Mouse (Mus musculus) midbrain, embryonic 16.5 days (tissue): ENCODE measurements around the gene 4930402F06Rik. TPM values are rescaled to one million over a fixed set of nuclear protein-coding genes. Genes with fewer than 3 reads are reported as not detected.

Experiments
- ATAC-seq: fragments of 200-750 bp; cut with Nextera tagmentation; 2 replicates; pipeline ENCODE4 v1.8.0; 2017; ENCODE audit warnings: moderate TSS enrichment
- H3K27ac ChIP-seq: fragments of 300-500 bp; sonication (generic); 2 replicates; pipeline ENCODE4 v1.5.1; 2014; ENCODE audit warnings: mild to moderate bottlenecking, low read length, mixed read lengths
- H3K27me3 ChIP-seq: fragments of 300-500 bp; sonication (generic); 2 replicates; pipeline ENCODE4 v1.6.1; 2014; ENCODE audit warnings: low read depth, low read length, mixed read lengths; ENCODE audit not compliant: control insufficient read depth, insufficient read depth
- H3K36me3 ChIP-seq: fragments of 300-500 bp; sonication (generic); 2 replicates; pipeline ENCODE4 v1.6.1; 2014; ENCODE audit warnings: mild to moderate bottlenecking, low read length, moderate library complexity, mixed read lengths; ENCODE audit not compliant: control insufficient read depth, insufficient read depth
- H3K4me1 ChIP-seq: fragments of 300-500 bp; sonication (generic); 2 replicates; pipeline ENCODE4 v1.6.1; 2014; ENCODE audit warnings: mild to moderate bottlenecking, low read length, mixed read lengths; ENCODE audit not compliant: control insufficient read depth, insufficient read depth
- H3K4me2 ChIP-seq: fragments of 300-500 bp; sonication (generic); 2 replicates; pipeline ENCODE4 v1.6.1; 2014; ENCODE audit warnings: mild to moderate bottlenecking, low read length, mixed read lengths
- H3K4me3 ChIP-seq: fragments of 300-500 bp; sonication (generic); 2 replicates; pipeline ENCODE4 v1.5.1; 2014; ENCODE audit warnings: low read depth, mild to moderate bottlenecking, low read length, moderate library complexity, mixed read lengths
- H3K9ac ChIP-seq: fragments of 300-500 bp; sonication (generic); 2 replicates; pipeline ENCODE4 v1.6.1; 2014; ENCODE audit warnings: low read depth, low read length, mixed read lengths
- H3K9me3 ChIP-seq: fragments of 300-500 bp; sonication (generic); replicated peaks from 2 replicates; pipeline ENCODE4 v1.6.1; 2014; ENCODE audit warnings: mild to moderate bottlenecking, low read length, mixed read lengths; ENCODE audit not compliant: control insufficient read depth, poor library complexity, severe bottlenecking
- WGBS: fragments of 180-500 bp; shearing (Covaris S2); extraction: QIAGEN DNeasy Blood & Tissue Kit; methylation state at CpG from one replicate; pipeline ENCODE4 v1.1.7; 2014; 5-methylcytosine and 5-hydroxymethylcytosine counted together
- polyA plus RNA-seq: library from polyadenylated mRNA; unstranded; fragments of >200 nt; fragmentation: Nextera tagmentation; extraction: Ambion mirVana; gene quantifications from 2 replicates; pipeline ENCODE4 v1.2.1, GENCODE M21; 2015

The 4930402F06Rik gene
- polyA plus RNA-seq, 1 experiment from 2014 or later: not detected

DNA sequence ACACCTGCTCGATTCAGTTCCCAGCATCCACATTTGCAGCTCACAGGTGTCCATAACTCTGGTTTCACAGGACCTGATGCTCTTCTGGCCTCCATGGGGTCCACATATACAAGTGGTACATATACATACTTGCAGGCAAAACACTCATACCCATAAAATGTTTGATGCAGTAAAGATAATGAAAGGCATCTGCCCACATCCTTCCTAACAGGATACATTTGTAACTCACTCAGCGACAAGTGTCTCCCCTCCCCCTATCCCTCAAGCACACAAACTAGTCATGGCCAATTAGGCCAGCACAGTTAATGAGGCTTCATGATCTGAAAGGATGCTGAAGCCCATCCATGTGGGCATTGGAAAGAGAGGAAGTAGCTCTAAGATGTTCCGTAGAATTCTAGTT is 25.4 kb upstream of the 4930402F06Rik start:
- Histone ChIP-seq H3K4me2 (no peak overlapping the region), H3K27me3 (no peaks in the 10 kb centered on the region), H3K36me3 (no peaks in the 10 kb centered on the region), H3K27ac (no peak overlapping the region), H3K4me3 (no peak overlapping the region), H3K9ac (no peak overlapping the region), H3K9me3 (0 out of 2 replicates have a peak, but pooled peaks cover 3% of the 10 kb centered on the region), H3K4me1 (no peaks in the 10 kb centered on the region)
- WGBS: 98% methylated on average over 3 of the region's 3 CpGs
- no peak for ATAC-seq

DNA sequence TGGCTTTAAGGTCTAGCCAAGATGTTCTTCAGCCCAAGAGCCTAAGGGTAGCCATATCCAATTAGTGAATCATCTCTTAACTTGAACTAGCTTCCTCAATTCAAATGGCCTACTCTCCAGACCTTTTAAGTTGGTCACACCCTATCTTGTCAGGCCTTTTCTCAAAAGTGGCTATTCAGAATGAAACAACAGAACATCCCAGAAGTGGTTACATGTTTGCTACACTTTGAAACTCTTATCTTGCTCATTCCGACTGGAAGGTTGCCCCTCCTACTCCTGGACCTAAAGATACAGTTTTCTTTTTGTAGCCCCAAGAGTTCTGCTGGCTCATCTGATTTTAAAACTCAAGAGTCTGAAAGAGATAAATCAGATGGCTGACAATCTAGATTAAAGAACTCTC is 23.7 kb upstream of the 4930402F06Rik start:
- Histone ChIP-seq H3K27ac (no peak overlapping the region), H3K9me3 (0 out of 2 replicates have a peak, but pooled peaks cover 3% of the 10 kb centered on the region), H3K4me1 (no peaks in the 10 kb centered on the region), H3K36me3 (no peaks in the 10 kb centered on the region), H3K27me3 (no peaks in the 10 kb centered on the region), H3K4me2 (no peak overlapping the region), H3K4me3 (no peak overlapping the region), H3K9ac (no peak overlapping the region)
- 82% methylated on average over 1 of the region's 1 CpGs for WGBS
- no peak for ATAC-seq

DNA sequence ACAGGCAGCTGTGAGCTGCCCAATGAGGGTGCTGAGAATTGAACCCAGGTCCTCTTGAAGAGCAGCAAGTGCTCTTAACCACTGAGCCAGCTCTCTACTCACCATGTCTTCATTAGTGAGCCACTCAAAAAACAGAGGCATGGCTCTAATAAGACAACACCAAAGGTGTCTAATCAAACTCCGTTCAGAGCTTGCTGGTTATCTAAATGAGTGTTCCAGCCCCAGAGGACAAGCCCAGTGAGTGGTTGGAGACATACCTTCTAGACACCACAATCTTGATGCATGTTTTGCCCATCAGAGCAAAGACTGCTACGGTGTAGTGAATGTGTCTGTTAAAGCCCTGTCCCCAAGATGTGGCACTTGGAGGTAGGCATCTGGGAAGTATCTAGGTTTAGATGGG is 22.7 kb upstream of the 4930402F06Rik start:
- H3K27ac ChIP-seq: no peak overlapping the region
- H3K36me3 ChIP-seq: no peaks in the 10 kb centered on the region
- no peak overlapping the region for H3K4me2 ChIP-seq
- WGBS: 97% methylated on average over 2 of the region's 2 CpGs
- no peak overlapping the region for H3K9ac ChIP-seq
- H3K27me3 ChIP-seq: no peaks in the 10 kb centered on the region
- H3K4me3 ChIP-seq: no peak overlapping the region
- no peaks in the 10 kb centered on the region for H3K4me1 ChIP-seq
- H3K9me3 ChIP-seq: 0 out of 2 replicates have a peak, but pooled peaks cover 3% of the 10 kb centered on the region
- no peak for ATAC-seq

DNA sequence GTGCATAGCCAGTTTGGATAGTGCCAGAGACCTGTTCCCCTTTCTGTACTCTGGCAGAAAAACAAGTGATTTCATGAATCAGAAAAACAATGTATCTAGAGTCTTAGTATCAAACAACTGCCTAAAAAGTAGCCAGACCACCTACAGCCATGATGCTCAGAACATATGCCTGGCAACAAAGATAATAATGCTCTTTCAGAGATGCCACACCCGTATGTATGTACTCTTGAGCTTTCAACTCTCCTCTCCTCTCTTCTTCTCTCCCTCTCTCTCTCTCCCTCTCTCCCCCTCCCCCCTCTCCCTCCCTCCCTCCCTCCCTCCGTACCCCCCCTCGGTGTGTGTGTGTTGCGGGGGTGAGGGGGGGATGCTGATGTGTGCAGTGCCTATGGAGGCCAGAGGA is 22.3 kb upstream of the 4930402F06Rik start:
- H3K4me1 ChIP-seq: no peaks in the 10 kb centered on the region
- no peaks in the 10 kb centered on the region for H3K36me3 ChIP-seq
- no peak overlapping the region for H3K4me2 ChIP-seq
- 0 out of 2 replicates have a peak, but pooled peaks cover 3% of the 10 kb centered on the region for H3K9me3 ChIP-seq
- WGBS: 80% methylated on average over 4 of the region's 4 CpGs
- H3K27ac ChIP-seq: no peak overlapping the region
- no peaks in the 10 kb centered on the region for H3K27me3 ChIP-seq
- no peak overlapping the region for H3K9ac ChIP-seq
- no peak overlapping the region for H3K4me3 ChIP-seq
- ATAC-seq: no peak

DNA sequence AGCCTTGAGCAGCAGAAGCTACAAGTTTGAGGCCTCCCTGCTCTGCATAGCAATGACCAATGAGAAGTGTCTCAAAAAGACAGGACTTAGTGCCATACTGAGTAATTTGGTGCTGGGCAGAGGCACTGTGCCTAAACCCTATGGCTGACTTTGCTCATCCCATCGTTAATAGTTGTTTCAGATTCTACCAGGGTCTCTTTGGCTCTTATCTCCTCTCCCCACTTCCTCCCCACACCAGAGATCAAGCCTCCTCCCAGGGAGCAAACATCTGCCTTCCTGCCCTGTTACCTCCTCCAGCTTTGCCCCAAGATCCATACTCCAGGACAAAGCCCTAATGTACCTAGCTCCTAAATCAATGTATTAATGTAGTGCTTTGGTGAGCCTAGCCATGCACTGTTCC is 20.3 kb upstream of the 4930402F06Rik start:
- Histone ChIP-seq H3K4me1 (no peaks in the 10 kb centered on the region), H3K27me3 (no peaks in the 10 kb centered on the region), H3K4me3 (no peak overlapping the region), H3K4me2 (no peak overlapping the region), H3K27ac (no peak overlapping the region), H3K9ac (no peak overlapping the region), H3K9me3 (0 out of 2 replicates have a peak, but pooled peaks cover 3% of the 10 kb centered on the region), H3K36me3 (no peaks in the 10 kb centered on the region)
- ATAC-seq: no peak
- WGBS: 78% methylated on average over 1 of the region's 1 CpGs

DNA sequence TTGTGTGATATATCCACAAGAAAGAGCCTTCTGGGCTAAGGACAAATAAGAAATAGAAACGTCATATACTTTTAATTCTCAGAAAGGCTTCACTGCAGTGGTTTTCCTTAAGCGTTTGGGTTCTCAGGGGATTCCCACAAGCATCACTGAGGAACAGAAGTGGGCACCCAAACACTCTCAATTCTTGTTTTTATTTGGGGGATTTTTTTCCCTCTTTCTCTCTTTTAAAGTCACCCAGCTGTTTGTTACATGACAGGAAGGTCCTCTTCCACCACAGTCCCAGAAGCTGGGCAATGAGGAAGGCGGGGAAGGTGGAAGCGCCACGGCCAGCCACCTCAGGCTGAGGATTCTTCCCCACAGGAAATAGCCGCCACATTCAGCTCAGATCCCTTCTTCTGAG is 19.5 kb upstream of the 4930402F06Rik start:
- no peak overlapping the region for H3K9ac ChIP-seq
- no peak overlapping the region for H3K27ac ChIP-seq
- no peak overlapping the region for H3K4me2 ChIP-seq
- H3K36me3 ChIP-seq: no peaks in the 10 kb centered on the region
- H3K4me1 ChIP-seq: no peaks in the 10 kb centered on the region
- H3K9me3 ChIP-seq: 0 out of 2 replicates have a peak, but pooled peaks cover 3% of the 10 kb centered on the region
- ATAC-seq: no peak
- no peak overlapping the region for H3K4me3 ChIP-seq
- 90% methylated on average over 6 of the region's 6 CpGs for WGBS
- H3K27me3 ChIP-seq: no peaks in the 10 kb centered on the region

DNA sequence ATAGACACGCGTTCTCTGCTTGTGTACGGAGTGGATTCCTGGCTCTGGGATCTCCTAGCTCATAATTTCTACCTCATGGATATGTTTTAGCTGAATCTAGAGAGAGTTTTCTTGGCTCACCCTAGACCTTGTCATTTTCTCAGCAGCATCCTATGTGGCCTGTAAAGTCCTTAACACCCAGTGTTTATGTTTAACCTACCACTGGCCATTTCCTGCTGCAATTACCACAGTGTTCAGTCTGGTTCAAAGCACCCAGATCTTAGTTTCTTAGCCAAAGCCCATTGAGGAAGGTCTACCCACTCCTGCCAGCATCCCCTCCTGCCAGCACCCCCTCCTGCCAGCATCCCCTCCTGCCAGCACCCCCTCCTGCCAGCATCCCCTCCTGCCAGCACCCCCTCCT is 15.8 kb upstream of the 4930402F06Rik start:
- Histone ChIP-seq H3K36me3 (no peaks in the 10 kb centered on the region), H3K27ac (no peak overlapping the region), H3K4me2 (no peak overlapping the region), H3K4me1 (no peaks in the 10 kb centered on the region), H3K9ac (no peak overlapping the region), H3K9me3 (no peaks in the 10 kb centered on the region), H3K4me3 (no peak overlapping the region), H3K27me3 (no peaks in the 10 kb centered on the region)
- no peak for ATAC-seq
- WGBS: 92% methylated on average over 3 of the region's 3 CpGs

DNA sequence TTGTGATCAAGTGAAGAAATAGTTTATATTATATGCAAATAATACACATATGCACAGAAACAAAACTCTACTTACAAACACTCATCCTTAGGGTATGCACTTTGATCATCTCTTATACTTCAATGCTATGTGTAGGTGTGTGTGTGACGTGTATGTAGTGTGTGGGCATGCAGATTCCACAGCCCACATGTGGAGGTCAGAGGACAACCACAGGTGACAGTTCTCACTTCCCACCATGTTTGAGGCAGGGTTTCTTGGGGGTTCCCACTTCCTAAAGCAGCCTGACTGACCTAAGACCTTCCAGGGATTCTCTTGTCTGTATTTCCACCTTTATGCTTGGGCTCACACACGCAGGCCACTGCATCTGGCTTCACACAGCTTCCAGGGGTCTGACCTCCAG is 15.3 kb upstream of the 4930402F06Rik start:
- 86% methylated on average over 2 of the region's 2 CpGs for WGBS

DNA sequence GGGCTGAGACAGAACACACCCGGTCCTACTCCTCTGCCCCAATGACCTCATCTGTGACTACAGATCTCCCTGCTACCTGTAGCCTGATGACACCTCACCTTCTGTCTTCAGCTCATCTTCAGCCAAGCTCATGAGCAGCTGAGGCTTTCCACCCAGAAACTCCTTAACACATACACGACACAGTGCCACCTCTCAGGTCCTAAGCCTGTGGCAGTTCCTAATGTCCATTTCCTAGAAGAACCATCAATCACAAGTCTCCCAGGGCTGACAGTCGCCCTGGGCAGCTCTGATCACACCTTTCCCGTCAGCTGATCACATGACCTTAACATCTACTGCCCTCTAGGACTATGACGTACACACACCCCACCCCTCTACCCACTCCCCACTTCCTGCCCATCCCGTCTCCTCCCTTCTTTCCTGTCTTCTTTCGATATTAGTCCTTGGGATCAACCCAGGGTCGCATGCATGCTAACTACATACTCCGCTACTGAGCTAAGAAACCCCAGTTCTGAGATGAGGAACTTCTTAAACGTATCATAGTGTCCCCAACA is 14.7 kb upstream of the 4930402F06Rik start:
- Histone ChIP-seq H3K36me3 (no peaks in the 10 kb centered on the region), H3K9ac (no peak overlapping the region), H3K4me1 (no peaks in the 10 kb centered on the region), H3K27ac (no peak overlapping the region), H3K9me3 (no peaks in the 10 kb centered on the region), H3K27me3 (no peaks in the 10 kb centered on the region), H3K4me2 (no peak overlapping the region), H3K4me3 (no peak overlapping the region)
- 83% methylated on average over 10 of the region's 10 CpGs for WGBS
- no peak for ATAC-seq

More for the DNA sequence above, 15.3 kb upstream of the 4930402F06Rik start:
- Histone ChIP-seq H3K4me1 (no peaks in the 10 kb centered on the region), H3K4me2 (no peak overlapping the region), H3K4me3 (no peak overlapping the region), H3K36me3 (no peaks in the 10 kb centered on the region), H3K27me3 (no peaks in the 10 kb centered on the region), H3K27ac (no peak overlapping the region), H3K9ac (no peak overlapping the region), H3K9me3 (no peaks in the 10 kb centered on the region)
- ATAC-seq: no peak
